Mouse (Mus musculus) embryo, embryonic 11 days (tissue): ENCODE data around the gene Tango2.

Experiments used
- DNase-seq: peaks from one replicate; pipeline ENCODE4 v3.0.0-alpha.2; 2015

Gene Tango2

GRCm38 (mm10) chr16:18347931-18348600 is at the start of gene Tango2, which contains the start of gene Arvcf:
Gene Tango2 (minus strand): TSS chr16:18348103.
Gene Arvcf (plus strand): TSS chr16:18348182.
- peak; percentile 95 for DNase-seq

GRCm38 (mm10) chr16:18396791-18397621 is 49.1 kb upstream of the Tango2 start:
- DNase-seq: no peak

GRCm38 (mm10) chr16:18396201-18396600 is 48.3 kb upstream of the Tango2 start:
- no peak for DNase-seq

- no peak for DNase-seq
Measured at GRCm38 (mm10) chr16:18395620-18396036, 47.7 kb upstream of the Tango2 start.

- DNase-seq: peak; percentile 65
Measured at GRCm38 (mm10) chr16:18394777-18395619, 47.1 kb upstream of the Tango2 start.

GRCm38 (mm10) chr16:18394056-18394455 is 46.2 kb upstream of the Tango2 start:
- no peak for DNase-seq

GRCm38 (mm10) chr16:18393595-18393994 is 45.7 kb upstream of the Tango2 start:
- no peak for DNase-seq

- DNase-seq: peak; percentile 92
Measured at GRCm38 (mm10) chr16:18392469-18393426, 44.8 kb upstream of the Tango2 start.

GRCm38 (mm10) chr16:18391728-18392127 is 43.8 kb upstream of the Tango2 start:
- DNase-seq: no peak

GRCm38 (mm10) chr16:18391127-18391526 is 43.2 kb upstream of the Tango2 start:
- DNase-seq: no peak

GRCm38 (mm10) chr16:18390399-18390798 is 42.5 kb upstream of the Tango2 start:
- no peak for DNase-seq

- no peak for DNase-seq
Measured at GRCm38 (mm10) chr16:18388583-18389435, 40.9 kb upstream of the Tango2 start.

- no peak for DNase-seq
Measured at GRCm38 (mm10) chr16:18387704-18388582, 40.0 kb upstream of the Tango2 start.

GRCm38 (mm10) chr16:18386972-18387371 is 39.1 kb upstream of the Tango2 start:
- no peak for DNase-seq

- no peak for DNase-seq
Measured at GRCm38 (mm10) chr16:18386451-18386850, 38.5 kb upstream of the Tango2 start.

- DNase-seq: no peak
Measured at GRCm38 (mm10) chr16:18385411-18385810, 37.5 kb upstream of the Tango2 start.

GRCm38 (mm10) chr16:18384659-18385058 is 36.8 kb upstream of the Tango2 start:
- DNase-seq: no peak

GRCm38 (mm10) chr16:18384211-18384610 is 36.3 kb upstream of the Tango2 start:
- no peak for DNase-seq

GRCm38 (mm10) chr16:18383756-18384155 is 35.9 kb upstream of the Tango2 start:
- DNase-seq: peak; percentile 53
